Mouse (Mus musculus) gastrocnemius, adult 8-10 months (tissue): Measurements from ENCODE around the gene Tmem151b. TPM values are rescaled to one million over a fixed set of nuclear protein-coding genes. Genes with fewer than 3 reads are reported as not detected.
A peak's percentile ranks its signal among the peaks of the same experiment; 100 is the strongest.

Experiments
- DNase-seq, 2 experiments: peaks; one replicate each; pipeline ENCODE4 v3.0.0; 2022; ENCODE audit warnings: low spot score in 2 of 2
- total RNA-seq, 4 experiments: library from RNA; stranded (reverse); gene quantifications; 2 replicates each; pipeline ENCODE4 v1.2.4; 2022

Gene Tmem151b
- total RNA-seq, 4 experiments from 2014 or later: not detected

GRCm38 (mm10) chr17:45545278-45545961 is 4.1 kb downstream of the Tmem151b start:
- DNase-seq: no peak

- no peak for DNase-seq
Observed at GRCm38 (mm10) chr17:45544873-45545277, 4.6 kb downstream of the Tmem151b start.

- no peak for DNase-seq
Observed at GRCm38 (mm10) chr17:45544001-45544872, 5.2 kb downstream of the Tmem151b start.

- no peak for DNase-seq
Observed at GRCm38 (mm10) chr17:45543115-45543514, 6.4 kb downstream of the Tmem151b start.

GRCm38 (mm10) chr17:45542705-45543104 is 6.8 kb downstream of the Tmem151b start:
- DNase-seq: no peak

- no peak for DNase-seq
Observed at GRCm38 (mm10) chr17:45542129-45542528, 7.3 kb downstream of the Tmem151b start.

GRCm38 (mm10) chr17:45539664-45540063 is 9.8 kb downstream of the Tmem151b start:
- no peak for DNase-seq

GRCm38 (mm10) chr17:45538394-45538793 is 11.1 kb downstream of the Tmem151b start:
- DNase-seq: no peak

- DNase-seq: no peak
Observed at GRCm38 (mm10) chr17:45536264-45536663, 13.2 kb downstream of the Tmem151b start.

GRCm38 (mm10) chr17:45532896-45533295 is 16.6 kb downstream of the Tmem151b start:
- no peak for DNase-seq

GRCm38 (mm10) chr17:45530346-45530782 is 19.1 kb downstream of the Tmem151b start:
- no peak for DNase-seq

GRCm38 (mm10) chr17:45526571-45526970 is 22.9 kb downstream of the Tmem151b start:
- no peak for DNase-seq

- DNase-seq: no peak
Observed at GRCm38 (mm10) chr17:45524961-45525360, 24.5 kb downstream of the Tmem151b start.

GRCm38 (mm10) chr17:45523263-45523662 is 26.2 kb downstream of the Tmem151b start, which contains the start of gene Tcte1:
Gene Tcte1 (plus strand): TSS chr17:45523434.
- no peak for DNase-seq

- DNase-seq: no peak
Observed at GRCm38 (mm10) chr17:45520136-45520535, 29.3 kb downstream of the Tmem151b start.

- no peak for DNase-seq
Observed at GRCm38 (mm10) chr17:45518766-45519475, 30.6 kb downstream of the Tmem151b start.

- no peak for DNase-seq
Observed at GRCm38 (mm10) chr17:45517549-45518215, 31.8 kb downstream of the Tmem151b start.

GRCm38 (mm10) chr17:45517135-45517534 is 32.3 kb downstream of the Tmem151b start:
- DNase-seq: no peak

GRCm38 (mm10) chr17:45516488-45516887 is 33.0 kb downstream of the Tmem151b start:
- peak; percentile 43 to 44 for DNase-seq

- DNase-seq: no peak
Observed at GRCm38 (mm10) chr17:45515806-45516205, 33.7 kb downstream of the Tmem151b start.

GRCm38 (mm10) chr17:45515204-45515726 is 34.2 kb downstream of the Tmem151b start:
- DNase-seq: no peak
